In genomic region chr7:114740360-114741165, GRCm38 (mm10) we compare ENCODE assay signal across 13 mouse cellular contexts. TPM values are rescaled to one million over a fixed set of nuclear protein-coding genes. Genes with fewer than 3 reads are reported as not detected.
DNase-seq lines count a peak whose midpoint lies in the region; ATAC-seq and TF ChIP-seq lines count a peak whose summit lies in the region.
"Had no signal": no experiment of that assay in that cellular context is flagged by ENCODE, and none has a peak within 500 bp of the region (broad histone marks: within the 10 kb centered on the region; RNA-seq: fewer than 3 reads in every experiment).

No protein-coding gene starts in this region.

- no peaks in the 10 kb centered on the region for H3K9me3 ChIP-seq in liver, postnatal 0 days (ENCODE audit: low read length)
- H3K9me3 ChIP-seq: liver, embryonic 15.5 days; stomach, embryonic 15.5 days had no signal

- H3K9ac ChIP-seq in liver, postnatal 0 days (replicated peaks) = no peak overlapping the region
- H3K9ac ChIP-seq: liver, embryonic 15.5 days; stomach, embryonic 15.5 days had no signal

- TF ChIP-seq POLR2A in thymus, adult 2 months (IDR thresholded peaks at IDR 0.05; ENCODE audit: control insufficient read depth, extremely low read depth, insufficient read depth, low read length, poor library complexity) = no peak

- peak; percentile 17 for DNase-seq in gastrocnemius, postnatal 10 days
- DNase-seq in gastrocnemius, postnatal 36 days = no peak
- DNase-seq in liver, postnatal 0 days = no peak
- DNase-seq in liver = no peak
- peak; percentile 98 for DNase-seq in R1 (ENCODE audit: low read depth, low spot score)
- DNase-seq in thymus, adult 2 months = peak; percentile 51
- DNase-seq in gastrocnemius, postnatal 4 days (ENCODE audit: low spot score in 2 of 2) = no peak
- no peak for DNase-seq in ovary, postnatal 36 days (ENCODE audit: low spot score)
- DNase-seq: layer of hippocampus, postnatal 36 days had no signal

- intact Hi-C loops in gastrocnemius, postnatal 36 days (cut with DNase I) = no loop called here

- TF ChIP-seq CTCF in liver, postnatal 0 days (IDR thresholded peaks at IDR 0.05; ENCODE audit: low read depth) = peak; percentile 39
- TF ChIP-seq CTCF in thymus, adult 2 months (IDR thresholded peaks at IDR 0.05; ENCODE audit: borderline replicate concordance, control insufficient read depth, extremely low read depth, insufficient read depth, low read length, poor library complexity) = no peak

- no peak for ATAC-seq in liver, postnatal 0 days
- ATAC-seq: hindbrain, embryonic 16.5 days; midbrain, embryonic 16.5 days had no signal

- 51% methylated on average over 6 of the region's 6 CpGs for WGBS in liver, postnatal 0 days (ENCODE audit: insufficient replicate concordance)
- WGBS in thymus, adult 2 months = 35% methylated on average over 6 of the region's 6 CpGs

- no peak overlapping the region for H3K27ac ChIP-seq in liver, postnatal 0 days (ENCODE audit: low read depth)
- peak overlapping the region; percentile 65 for H3K27ac ChIP-seq in thymus, adult 2 months (ENCODE audit: control insufficient read depth, insufficient read depth, low read length)
- H3K27ac ChIP-seq: liver, embryonic 15.5 days; stomach, embryonic 15.5 days had no signal

- H3K4me2 ChIP-seq in liver, postnatal 0 days (ENCODE audit: low read depth, low read length) = no peak overlapping the region
- H3K4me2 ChIP-seq: liver, embryonic 15.5 days; stomach, embryonic 15.5 days had no signal

- H3K27me3 ChIP-seq in liver, postnatal 0 days (ENCODE audit: insufficient read depth, low read length) = no peaks in the 10 kb centered on the region; the same call in 1 of the 2 replicates
- H3K27me3 ChIP-seq in thymus, adult 2 months (ENCODE audit: control insufficient read depth, insufficient read depth, low read length) = peaks cover 1% of the 10 kb centered on the region; the same call in 1 of the 2 replicates
- H3K27me3 ChIP-seq: stomach, embryonic 15.5 days had no signal

- no peaks in the 10 kb centered on the region for H3K36me3 ChIP-seq in liver, postnatal 0 days (replicated peaks; ENCODE audit: insufficient read depth, low read length)
- H3K36me3 ChIP-seq in thymus, adult 2 months (ENCODE audit: control insufficient read depth, insufficient read depth, low read length) = no peaks in the 10 kb centered on the region
- H3K36me3 ChIP-seq: liver, embryonic 15.5 days; stomach, embryonic 15.5 days had no signal

- H3K4me3 ChIP-seq in liver, postnatal 0 days (ENCODE audit: low read depth, low read length) = no peak overlapping the region
- H3K4me3 ChIP-seq in thymus, adult 2 months (ENCODE audit: control insufficient read depth, insufficient read depth, low read length) = no peak overlapping the region
- H3K4me3 ChIP-seq: liver, embryonic 15.5 days; stomach, embryonic 15.5 days had no signal

- H3K4me1 ChIP-seq in liver, postnatal 0 days (ENCODE audit: insufficient read depth) = no peaks in the 10 kb centered on the region
- H3K4me1 ChIP-seq in thymus, adult 2 months (replicated peaks; ENCODE audit: control insufficient read depth, insufficient read depth, low read length) = peaks cover 32% of the 10 kb centered on the region
- H3K4me1 ChIP-seq: liver, embryonic 15.5 days had no signal

- TF ChIP-seq EP300 in liver, postnatal 0 days (IDR thresholded peaks at IDR 0.05; ENCODE audit: low read depth) = no peak

RNA-seq across cellular contexts. Expression of gene Insc, which starts 2.9 kb away (rescaled TPM):
- 1 to 10 TPM; 3.9 to 6.1 TPM for total RNA-seq in gastrocnemius, postnatal 10 days (2021)
- 1 to 10 TPM; 1.0 to 1.7 TPM for total RNA-seq in gastrocnemius, postnatal 36 days (2021)
- 13.7 and 16.2 TPM in 2 replicates for polyA plus RNA-seq in liver, postnatal 0 days (2015; fragmentation: Nextera tagmentation; extraction: Ambion mirVana)
- polyA plus RNA-seq in thymus, adult 2 months (2012; rRNA removed) = 0.26 and 0.55 TPM in 2 replicates
- 1 to 10 TPM; 5.8 to 8.6 TPM for total RNA-seq in gastrocnemius, postnatal 4 days (2021)

RNA-seq across cellular contexts. Expression of gene Calcb, which starts 22.1 kb away (rescaled TPM):
- not detected for total RNA-seq in gastrocnemius, postnatal 10 days (2021)
- not detected for total RNA-seq in gastrocnemius, postnatal 36 days (2021)
- not detected in 2 replicates for polyA plus RNA-seq in liver, postnatal 0 days (2015; fragmentation: Nextera tagmentation; extraction: Ambion mirVana)
- polyA plus RNA-seq in thymus, adult 2 months (2012; rRNA removed) = 10.0 and 10.3 TPM in 2 replicates
- not detected for total RNA-seq in gastrocnemius, postnatal 4 days (2021)
- total RNA-seq: layer of hippocampus, postnatal 36 days had no signal
- polyA plus RNA-seq: liver, embryonic 15.5 days had no signal

Comparison
In these comparisons a context has a peak if more than half of its experiments do, and no peak if none do; other contexts are left out.
1. DNase-seq: peak in gastrocnemius, postnatal 10 days (single experiment), R1 (single experiment) and thymus, adult 2 months (single experiment); none in gastrocnemius, postnatal 36 days (0 of 2), liver, postnatal 0 days (single experiment), liver (single experiment), gastrocnemius, postnatal 4 days (0 of 2) and ovary, postnatal 36 days (single experiment).